Mouse (Mus musculus): ENCODE data around the gene Psmb9.
"Not testable (repeated sequence)": the region's sequence is repeated elsewhere in the genome, so short reads cannot be mapped to it uniquely, and the experiment has no call there.

DNA sequence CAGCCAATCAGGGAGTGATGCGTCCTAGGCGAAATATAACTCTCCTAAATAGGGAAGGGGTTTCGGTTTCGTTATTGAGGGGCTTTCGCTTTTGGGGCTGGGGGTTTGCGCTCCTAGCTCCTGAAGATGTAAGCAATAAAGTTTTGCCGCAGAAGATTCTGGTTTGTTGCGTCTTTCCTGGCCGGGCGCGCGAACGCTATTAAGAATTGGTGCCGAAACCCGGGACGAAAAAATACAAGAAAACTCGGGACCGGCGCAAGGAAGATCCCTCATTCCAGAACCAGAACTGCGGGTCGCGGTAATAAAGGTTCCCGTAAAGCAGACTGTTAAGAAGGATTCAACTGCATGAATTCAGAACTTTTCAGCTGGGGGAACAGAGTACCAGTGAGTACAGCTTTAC lies 38.3 kb upstream of the Psmb9 start:
- not testable (repeated sequence) for TF ChIP-seq POLR2A (IDR thresholded peaks at IDR 0.05; ENCODE audit: borderline replicate concordance, low read depth, low read length); CTCF (IDR thresholded peaks at IDR 0.05; ENCODE audit: low read depth, low read length)

All from bone marrow macrophage, adult 2 months (primary cell).